Mouse (Mus musculus): ENCODE results near the gene Meaf6.

DNA sequence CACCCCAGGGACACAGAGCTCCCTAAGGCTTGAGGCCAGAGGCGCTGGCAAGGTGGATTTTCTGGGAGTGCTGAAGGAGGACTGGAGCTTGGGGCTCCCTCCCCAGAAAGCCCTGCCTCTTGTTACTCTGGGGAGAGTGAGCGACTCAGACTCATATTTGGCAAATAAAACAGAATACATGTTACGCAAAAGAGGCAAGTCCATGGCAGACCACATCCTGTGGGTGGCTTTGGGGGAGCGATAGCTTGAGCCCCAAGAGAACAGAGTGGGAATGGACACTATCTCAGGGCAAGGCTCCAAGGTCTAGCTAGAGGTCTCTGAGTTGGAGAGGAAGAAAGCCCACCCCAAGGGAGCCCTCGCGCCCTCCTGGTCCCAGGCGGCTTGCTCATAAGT is 38.3 kb downstream of the Meaf6 start:
- TF ChIP-seq CTCF (IDR thresholded peaks at IDR 0.05; ENCODE audit: control insufficient read depth, insufficient read depth, low read length) (no peak), POLR2A (IDR thresholded peaks at IDR 0.05; ENCODE audit: borderline replicate concordance, control insufficient read depth, low read depth, low read length) (no peak)

All from bone marrow, adult 2 months (tissue).